Mouse (Mus musculus) liver, embryonic 16.5 days (tissue): ENCODE measurements around the gene Kmt5a. TPM values are rescaled to one million over a fixed set of nuclear protein-coding genes. Genes with fewer than 3 reads are reported as not detected.

ENCODE experiments used
- ATAC-seq: fragments of 200-750 bp; cut with Nextera tagmentation; 2 replicates; pipeline ENCODE4 v1.8.0; 2017; ENCODE audit warnings: low read depth, mild to moderate bottlenecking, moderate number of reproducible peaks, moderate library complexity
- H3K27ac ChIP-seq: fragments of 300-500 bp; sonication (generic); 2 replicates; pipeline ENCODE4 v1.5.1; 2014; ENCODE audit warnings: mild to moderate bottlenecking, low read length
- H3K27me3 ChIP-seq: fragments of 300-500 bp; sonication (generic); 2 replicates; pipeline ENCODE4 v1.6.1; 2014; ENCODE audit warnings: low read depth, low read length, mixed read lengths; ENCODE audit not compliant: control insufficient read depth, insufficient read depth
- H3K36me3 ChIP-seq: fragments of 300-500 bp; sonication (generic); 2 replicates; pipeline ENCODE4 v1.6.1; 2014; ENCODE audit warnings: mild to moderate bottlenecking; ENCODE audit not compliant: control insufficient read depth, insufficient read depth
- H3K4me1 ChIP-seq: fragments of 300-500 bp; sonication (generic); 2 replicates; pipeline ENCODE4 v1.6.1; 2014; ENCODE audit warnings: low read depth, low read length, mixed read lengths; ENCODE audit not compliant: control insufficient read depth
- H3K4me2 ChIP-seq: fragments of 300-500 bp; sonication (generic); 2 replicates; pipeline ENCODE4 v1.6.1; 2014; ENCODE audit warnings: low read depth, low read length, mixed read lengths
- H3K4me3 ChIP-seq: fragments of 300-500 bp; sonication (generic); 2 replicates; pipeline ENCODE4 v1.5.1; 2014; ENCODE audit warnings: low read depth, mild to moderate bottlenecking, low read length
- H3K9ac ChIP-seq: fragments of 300-500 bp; sonication (generic); 2 replicates; pipeline ENCODE4 v1.6.1; 2014; ENCODE audit warnings: low read depth, low read length
- H3K9me3 ChIP-seq: fragments of 300-500 bp; sonication (generic); replicated peaks from 2 replicates; pipeline ENCODE4 v1.6.1; 2016; ENCODE audit warnings: low read length; ENCODE audit not compliant: control insufficient read depth
- WGBS: fragments of 180-500 bp; shearing (Covaris S2); extraction: QIAGEN DNeasy Blood & Tissue Kit; methylation state at CpG from one replicate; pipeline ENCODE4 v1.1.7; 2014; ENCODE audit not compliant: insufficient replicate concordance; 5-methylcytosine and 5-hydroxymethylcytosine counted together
- microRNA-seq: library from miRNA; unstranded; fragments of <30 nt; microRNA quantifications from one replicate; pipeline ENCODE4, GENCODE M21; 2016
- polyA plus RNA-seq: library from polyadenylated mRNA; unstranded; fragments of >200 nt; fragmentation: Nextera tagmentation; extraction: Ambion mirVana; gene quantifications from 2 replicates; pipeline ENCODE4 v1.2.1, GENCODE M21; 2015

The Kmt5a gene
- polyA plus RNA-seq, 1 experiment from 2014 or later: 41.5 TPM

- ATAC-seq: no peak
- no peak overlapping the region for H3K4me3 ChIP-seq
- 70% methylated on average over 10 of the region's 10 CpGs for WGBS
Observed at GRCm38 (mm10) chr5:124510536-124511050, 70.9 kb downstream of the Kmt5a start.

More at GRCm38 (mm10) chr5:124510536-124511050, 70.9 kb downstream of the Kmt5a start:
- Histone ChIP-seq H3K27ac (no peak overlapping the region), H3K4me1 (no peaks in the 10 kb centered on the region), H3K27me3 (no peaks in the 10 kb centered on the region), H3K9me3 (no peaks in the 10 kb centered on the region), H3K36me3 (no peaks in the 10 kb centered on the region), H3K9ac (no peak overlapping the region), H3K4me2 (no peak overlapping the region)

Small RNA genes within 50 kb of the gene (microRNA-seq; reads per million reads assigned to microRNA genes)
- gene Gm27486: 2.0 reads per million

Other genes with a start within 250 kb of the Kmt5a start
- 1.6 and 1.9 TPM in 2 replicates for gene Pitpnm2, start 190.2 kb upstream of the Kmt5a start, polyA plus RNA-seq
- gene Mphosph9, start 112.0 kb upstream of the Kmt5a start, polyA plus RNA-seq: 4.1 and 4.2 TPM in 2 replicates
- gene 2810006K23Rik, start 111.8 kb upstream of the Kmt5a start, polyA plus RNA-seq: 5.7 and 5.9 TPM in 2 replicates
- gene Cdk2ap1, start 76.8 kb upstream of the Kmt5a start, polyA plus RNA-seq: 6.2 and 6.3 TPM in 2 replicates
- gene Sbno1, start 13.9 kb upstream of the Kmt5a start, polyA plus RNA-seq: 34.5 and 36.2 TPM in 2 replicates
- gene Rilpl2, start 38.4 kb downstream of the Kmt5a start, polyA plus RNA-seq: 8.4 and 9.3 TPM in 2 replicates
- 9.2 and 9.9 TPM in 2 replicates for gene Snrnp35, start 43.2 kb downstream of the Kmt5a start, polyA plus RNA-seq
- 1.4 and 1.6 TPM in 2 replicates for gene Rilpl1, start 91.5 kb downstream of the Kmt5a start, polyA plus RNA-seq
- gene Tmed2, start 100.8 kb downstream of the Kmt5a start, polyA plus RNA-seq: 282 and 309 TPM in 2 replicates
- gene Ddx55, start 112.9 kb downstream of the Kmt5a start, polyA plus RNA-seq: 4.6 and 4.9 TPM in 2 replicates
- gene Eif2b1, start 139.2 kb downstream of the Kmt5a start, polyA plus RNA-seq: 33.0 and 34.3 TPM in 2 replicates
- gene Gtf2h3, start 139.2 kb downstream of the Kmt5a start, polyA plus RNA-seq: 17.7 and 17.8 TPM in 2 replicates
- gene Atp6v0a2, start 188.6 kb downstream of the Kmt5a start, polyA plus RNA-seq: 12.6 and 12.9 TPM in 2 replicates